Mouse (Mus musculus) ES-CJ7 (cell line): ENCODE data around the gene Des.

Source experiments
- DNase-seq: peaks from one replicate; pipeline ENCODE4 v3.0.0; 2011; ENCODE audit warnings: low read depth, low spot score

Des gene

DNA sequence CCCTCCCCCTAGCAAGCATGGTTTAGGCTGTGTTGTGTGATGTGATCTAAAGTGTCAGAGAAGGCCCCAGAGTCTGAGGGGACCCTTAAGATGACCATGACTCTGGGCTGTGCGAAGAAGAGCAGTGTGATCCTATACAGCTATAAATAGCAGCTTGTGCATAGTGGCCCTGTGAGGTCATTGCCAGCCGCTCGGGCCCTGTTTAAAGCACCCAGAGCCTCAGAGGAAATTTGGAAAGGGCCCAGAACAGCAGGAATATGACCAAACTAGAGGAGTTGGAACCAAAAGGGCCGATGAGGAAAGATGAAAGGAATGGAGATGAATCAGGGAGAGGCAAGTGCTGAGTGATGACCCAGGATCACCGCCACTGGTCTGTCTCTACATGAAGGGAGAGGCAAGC lies 12.8 kb upstream of the Des start:
- DNase-seq: no peak

DNA sequence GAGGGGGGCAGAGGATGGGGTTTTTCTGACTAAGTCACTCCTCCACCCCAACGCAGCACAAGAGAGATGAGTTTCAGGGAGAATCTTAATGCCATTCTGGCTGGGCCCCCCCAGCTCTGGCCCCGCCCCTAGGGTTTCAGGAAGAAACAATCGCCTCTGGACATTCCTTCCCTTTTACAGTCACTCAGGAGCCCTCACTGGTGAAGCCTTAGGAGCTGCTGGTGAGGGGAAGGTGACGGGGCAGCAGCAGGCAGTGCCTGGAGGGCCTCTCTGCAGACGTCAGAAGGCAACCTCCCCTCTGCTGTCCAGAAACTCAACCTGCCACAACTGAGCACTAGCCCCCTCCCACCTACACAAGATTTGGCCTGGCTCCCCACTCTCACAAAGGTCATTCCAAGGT lies 10.9 kb upstream of the Des start:
- DNase-seq: no peak

DNA sequence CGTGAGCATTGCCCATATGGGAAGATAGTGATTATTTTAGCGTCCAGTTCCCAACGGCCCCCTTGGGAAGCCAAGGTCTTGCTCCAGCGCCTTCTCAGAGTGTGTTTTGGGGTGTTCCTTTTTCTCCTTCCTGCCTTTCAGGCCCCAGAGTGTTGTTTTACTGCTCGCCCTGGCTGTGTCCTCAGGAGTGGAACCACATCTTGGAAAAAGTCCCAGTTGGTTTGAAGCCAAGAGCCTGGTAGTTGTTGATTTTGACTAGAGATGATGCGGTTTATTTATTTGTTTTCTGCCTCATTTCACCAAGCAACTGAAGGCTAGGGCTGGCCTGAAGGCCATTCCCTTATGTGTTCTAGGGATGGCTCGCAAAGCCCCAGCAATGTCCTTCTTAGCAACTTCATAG lies 2.9 kb upstream of the Des start:
- no peak for DNase-seq

DNA sequence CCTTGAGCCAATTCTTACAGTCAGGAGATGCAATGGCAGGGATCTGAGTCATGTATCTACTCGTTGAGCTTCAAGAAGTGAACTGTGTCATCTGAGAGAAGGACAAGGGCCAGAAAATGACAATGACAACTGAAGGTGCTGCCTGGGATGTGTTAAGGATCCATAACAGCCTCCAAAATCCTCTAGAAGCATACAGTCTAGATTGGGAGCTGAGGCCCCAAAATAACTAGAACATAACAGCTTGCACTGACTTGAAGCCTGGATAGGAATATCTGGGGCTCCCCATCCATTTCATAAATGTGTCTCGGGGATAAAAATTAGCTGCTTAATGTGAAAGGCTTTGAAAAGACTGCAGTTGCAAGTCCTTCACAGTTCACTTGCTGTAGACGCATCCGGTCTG lies 2.1 kb upstream of the Des start:
- no peak for DNase-seq

DNA sequence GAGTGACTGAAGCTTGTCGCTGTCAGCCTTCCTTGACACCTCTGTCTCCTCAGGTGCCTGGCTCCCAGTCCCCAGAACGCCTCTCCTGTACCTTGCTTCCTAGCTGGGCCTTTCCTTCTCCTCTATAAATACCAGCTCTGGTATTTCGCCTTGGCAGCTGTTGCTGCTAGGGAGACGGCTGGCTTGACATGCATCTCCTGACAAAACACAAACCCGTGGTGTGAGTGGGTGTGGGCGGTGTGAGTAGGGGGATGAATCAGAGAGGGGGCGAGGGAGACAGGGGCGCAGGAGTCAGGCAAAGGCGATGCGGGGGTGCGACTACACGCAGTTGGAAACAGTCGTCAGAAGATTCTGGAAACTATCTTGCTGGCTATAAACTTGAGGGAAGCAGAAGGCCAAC lies 783 bp upstream of the Des start:
- no peak for DNase-seq

DNA sequence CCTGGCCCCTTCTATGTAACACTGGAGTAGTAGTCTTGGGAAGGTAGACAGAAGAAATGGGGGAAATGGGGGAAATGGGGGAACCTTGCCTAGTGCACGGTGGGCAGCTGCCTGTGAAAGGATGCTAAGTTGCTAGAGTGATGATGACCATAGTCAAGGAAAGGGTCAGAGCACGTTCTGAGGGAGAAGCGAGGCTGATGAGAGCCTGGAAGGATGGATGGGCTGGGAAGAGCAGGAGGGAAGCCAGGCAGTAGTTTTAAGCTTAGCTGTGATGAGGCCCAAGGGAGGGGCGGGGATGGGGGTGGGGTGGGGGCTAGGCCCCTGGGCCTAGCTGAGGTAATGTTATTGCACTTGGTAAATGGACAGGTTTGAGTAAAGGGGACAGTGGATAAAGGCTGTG lies 994 bp downstream of the Des start:
- no peak for DNase-seq

DNA sequence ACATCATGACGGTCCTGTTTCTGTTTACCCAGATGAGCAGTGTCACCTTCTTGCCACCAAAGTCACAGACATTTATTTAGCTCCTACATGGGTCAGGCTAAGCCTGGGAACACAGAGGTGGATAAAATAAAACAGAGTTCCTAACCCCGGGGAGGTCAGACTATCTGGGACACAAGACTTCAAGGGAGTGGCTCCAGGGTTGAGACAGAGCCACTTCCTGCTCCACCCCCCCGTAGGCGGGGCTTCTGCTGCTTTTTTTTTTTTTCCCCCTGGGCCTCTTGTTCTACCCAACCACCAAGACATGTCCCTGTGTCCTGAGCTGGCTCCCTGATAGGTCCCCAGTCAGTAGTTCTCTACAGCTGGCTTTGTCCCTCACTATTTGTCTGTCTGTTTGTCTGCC lies 1.6 kb downstream of the Des start:
- peak; percentile 84 for DNase-seq

DNA sequence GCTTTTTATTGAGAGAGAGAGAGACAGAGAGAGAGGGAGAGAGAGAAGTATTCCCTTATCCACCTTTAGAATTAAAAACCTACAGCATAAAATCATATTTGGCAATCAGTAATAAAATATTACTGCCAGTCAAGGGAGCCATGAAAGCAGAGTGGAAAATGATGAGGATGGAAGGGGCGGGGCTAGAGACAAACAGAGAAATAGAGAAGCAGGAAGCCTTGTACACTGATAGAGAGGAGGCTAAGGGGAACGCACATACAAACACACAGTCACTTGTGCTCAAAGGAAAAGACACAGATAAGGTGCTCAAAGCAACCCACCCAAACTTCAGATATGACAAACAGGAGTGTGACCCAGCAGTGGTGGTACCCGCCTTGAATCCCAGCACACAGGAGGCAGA lies 3.7 kb downstream of the Des start:
- no peak for DNase-seq

DNA sequence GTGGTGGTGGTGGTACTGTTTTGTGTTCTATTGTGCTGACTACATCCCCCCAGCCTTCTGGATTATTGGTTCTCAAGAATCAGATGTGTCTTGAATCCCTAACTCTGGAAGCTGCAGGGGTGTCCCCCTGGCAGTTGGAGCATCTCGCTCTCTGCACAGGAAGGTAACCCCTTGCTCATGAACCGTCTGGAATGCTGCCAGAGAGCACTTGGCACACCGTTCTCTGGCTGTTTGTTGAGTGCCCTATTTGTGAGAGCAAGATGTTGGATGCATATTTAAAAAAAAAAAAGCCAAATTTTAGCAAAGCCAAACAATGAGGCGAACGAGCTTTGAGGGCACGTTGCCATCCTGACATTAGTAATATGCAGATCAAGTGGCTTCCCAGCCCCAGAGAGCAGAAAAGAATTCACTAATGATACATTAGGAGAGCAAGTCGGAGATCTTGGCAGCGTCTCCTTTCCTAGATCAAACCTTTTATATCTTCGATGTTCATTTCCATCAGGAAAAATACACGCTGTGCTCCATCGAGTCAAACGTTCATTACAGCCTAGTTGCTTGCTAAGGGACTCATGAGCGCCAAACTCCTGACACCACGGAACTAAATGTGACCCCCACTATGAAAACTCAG lies 5.5 kb downstream of the Des start:
- no peak for DNase-seq

DNA sequence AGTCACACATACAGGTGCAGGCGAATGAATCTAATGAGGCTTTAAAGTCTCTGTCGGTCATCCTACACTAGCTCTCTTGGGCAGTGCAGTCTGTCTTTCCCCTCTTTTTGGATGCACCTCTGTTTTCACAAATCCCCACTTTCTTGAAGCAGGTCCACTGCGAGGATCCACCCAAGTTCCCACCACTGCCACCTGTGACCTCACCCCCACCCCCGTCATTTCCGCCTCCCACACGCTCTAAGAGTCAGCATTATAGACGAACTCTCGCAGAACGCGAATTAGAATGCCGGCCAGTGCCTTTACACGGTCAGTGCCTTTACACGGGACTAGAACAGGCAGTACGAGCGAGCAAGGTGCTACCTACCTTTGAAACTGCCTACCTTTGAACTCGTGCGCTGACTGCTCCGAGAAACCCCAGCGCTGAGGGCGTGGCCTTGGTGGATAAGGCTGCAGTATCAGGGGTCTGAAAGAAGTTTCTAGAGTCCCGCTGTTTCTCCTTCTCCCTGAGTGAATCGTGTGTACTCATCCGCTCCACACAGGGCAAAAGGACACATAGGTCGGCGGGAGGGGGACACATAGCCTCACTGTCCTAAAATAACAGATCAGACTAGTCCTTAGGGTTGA lies 9.3 kb downstream of the Des start:
- no peak for DNase-seq

DNA sequence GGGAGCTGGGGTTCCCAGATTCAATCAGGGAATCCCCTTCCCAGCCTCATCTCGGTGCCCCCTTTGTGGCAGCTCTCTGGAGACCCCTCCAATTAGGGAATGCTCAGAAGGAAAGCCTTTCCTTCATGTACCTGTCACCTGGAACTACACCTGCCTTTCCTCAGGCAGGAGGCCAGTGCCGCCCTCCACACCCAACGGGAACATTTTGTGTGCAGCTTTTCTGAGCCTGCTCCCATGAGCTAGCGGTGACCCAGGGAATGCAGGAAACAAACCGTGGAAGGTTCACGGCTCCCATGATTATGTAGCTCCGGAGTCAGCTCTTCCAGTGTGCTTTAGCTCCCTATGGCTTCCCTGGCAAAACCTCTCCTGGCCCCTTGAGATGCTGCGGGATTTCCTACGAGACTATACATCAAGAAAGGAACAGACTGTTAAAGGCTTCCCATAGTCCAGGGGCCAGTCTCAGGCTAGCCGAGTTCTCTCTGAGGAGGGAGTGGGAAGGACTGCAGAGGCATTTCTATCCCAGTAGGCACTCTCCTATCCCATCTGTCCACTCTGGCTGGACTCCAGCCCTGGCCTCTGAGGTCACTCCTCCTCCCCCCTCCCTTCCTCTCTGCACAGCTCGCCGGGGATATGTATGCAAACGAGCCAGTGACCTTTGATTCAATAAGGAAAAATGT lies 10.0 kb downstream of the Des start:
- DNase-seq: no peak

DNA sequence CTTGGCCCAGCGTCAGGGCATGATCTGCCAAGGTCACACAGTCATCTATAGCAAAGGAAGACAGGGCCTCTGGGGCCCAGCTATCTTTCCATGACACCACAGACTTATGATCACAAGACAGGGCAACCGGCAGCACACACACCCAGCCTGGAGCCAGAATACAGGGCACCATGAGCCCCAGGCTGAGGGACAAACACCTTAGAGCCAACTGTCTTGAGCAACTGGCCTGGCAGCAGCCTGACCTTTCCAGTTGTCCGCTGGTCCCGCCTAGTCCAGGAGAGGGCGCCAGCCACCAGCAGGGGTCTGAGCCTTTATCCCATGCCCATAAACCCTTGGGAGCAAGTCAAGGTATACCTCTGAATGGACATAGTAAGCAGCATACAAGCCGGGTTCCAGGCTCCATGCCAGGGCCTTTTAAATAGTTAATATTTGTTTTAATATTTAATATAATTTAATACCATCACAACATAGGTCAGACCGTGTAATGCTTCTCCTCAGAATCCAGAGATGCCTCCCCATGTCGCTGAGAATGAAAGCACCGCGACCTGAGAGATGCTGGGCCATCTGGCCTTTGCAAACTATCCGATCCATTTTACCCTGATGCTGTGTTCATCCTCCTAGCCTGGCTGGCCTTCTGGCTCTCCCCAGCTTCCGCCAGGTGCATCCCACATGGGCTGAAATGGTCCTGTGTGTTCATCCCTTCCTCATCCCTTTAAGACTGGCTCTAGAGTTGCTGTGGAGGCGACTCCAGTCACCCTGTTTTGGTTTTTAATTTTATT lies 11.4 kb downstream of the Des start:
- peak; percentile 67 for DNase-seq

DNA sequence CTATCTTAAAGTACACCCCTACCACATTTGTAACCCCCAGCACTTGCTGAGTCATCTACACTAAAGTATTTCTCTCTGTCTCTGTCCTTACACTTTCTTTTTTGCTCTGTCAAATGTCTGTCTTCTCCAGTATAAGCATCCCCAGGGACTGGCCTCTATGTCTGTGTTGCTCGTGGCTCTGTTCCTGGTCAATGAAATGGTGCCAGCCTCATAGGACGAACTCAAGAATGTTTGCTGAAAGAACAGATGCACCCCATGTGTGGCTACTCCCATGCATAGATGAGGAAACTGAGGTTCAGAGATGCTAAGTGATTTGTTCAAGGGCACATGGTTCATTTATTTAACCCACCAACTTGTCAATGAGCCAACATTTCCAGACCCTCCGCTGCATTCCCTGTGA lies 12.3 kb downstream of the Des start:
- no peak for DNase-seq

DNA sequence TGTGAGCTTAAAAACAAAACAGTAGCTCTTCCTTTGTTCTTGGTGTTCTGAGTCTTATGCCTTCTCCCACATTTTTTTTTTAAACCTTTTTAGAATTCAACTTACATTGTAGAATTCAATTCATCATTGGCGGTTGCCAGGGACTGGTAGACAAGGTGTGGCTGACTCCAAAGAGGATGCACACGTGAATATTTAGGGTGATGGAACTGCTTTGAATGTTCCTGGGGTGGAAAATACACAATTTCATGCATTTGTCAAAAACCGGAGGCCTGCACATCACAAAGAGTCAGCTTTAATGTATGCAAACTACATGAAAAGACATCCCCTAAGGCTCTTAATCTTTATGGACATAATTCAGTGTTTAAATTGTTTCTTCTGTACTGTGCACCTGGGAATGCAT lies 13.1 kb downstream of the Des start:
- no peak for DNase-seq

DNA sequence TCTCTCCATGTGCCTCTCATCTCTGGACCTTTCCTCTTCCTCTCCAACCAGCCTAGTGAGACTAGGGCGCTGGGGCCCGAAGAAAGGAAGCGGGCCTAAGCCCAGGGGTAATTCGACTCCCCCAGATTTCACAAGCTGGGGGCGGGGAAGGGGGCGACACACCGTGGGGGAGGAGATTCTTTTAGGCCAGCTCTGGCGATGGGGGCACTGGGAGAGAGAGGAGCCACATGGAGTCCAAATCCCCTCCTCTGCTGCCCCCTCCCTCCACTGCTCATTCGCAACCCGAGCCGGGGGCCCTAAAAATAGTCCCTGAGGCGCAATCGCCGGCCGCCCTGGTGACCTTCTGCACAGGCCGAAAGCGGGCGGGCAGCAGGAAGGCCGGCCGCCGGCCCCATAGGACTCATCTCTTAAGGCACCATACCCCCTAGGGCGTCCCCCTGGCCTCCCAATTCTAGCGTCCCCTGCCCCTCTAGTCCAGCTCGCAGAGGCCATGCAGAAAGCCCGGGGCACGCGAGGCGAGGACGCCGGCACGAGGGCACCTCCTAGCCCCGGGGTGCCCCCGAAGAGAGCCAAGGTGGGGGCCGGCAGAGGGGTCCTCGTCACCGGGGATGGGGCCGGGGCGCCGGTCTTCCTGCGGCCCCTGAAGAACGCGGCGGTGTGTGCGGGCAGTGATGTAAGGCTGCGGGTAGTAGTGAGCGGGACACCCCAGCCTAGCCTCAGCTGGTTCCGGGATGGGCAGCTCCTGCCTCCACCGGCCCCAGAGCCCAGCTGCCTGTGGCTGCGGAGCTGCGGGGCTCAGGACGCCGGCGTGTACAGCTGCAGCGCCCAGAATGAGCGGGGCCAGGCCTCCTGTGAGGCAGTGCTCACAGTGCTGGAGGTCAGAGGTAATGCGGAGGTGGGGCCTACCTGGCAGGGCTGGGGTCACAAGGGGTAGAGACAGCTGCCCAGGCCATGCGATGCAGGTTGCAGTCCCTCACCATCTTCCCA lies 15.1 kb downstream of the Des start, which contains the start of gene Speg:
Speg (plus strand) TSS at position 348 of the 987 bp plus-strand sequence.
- no peak for DNase-seq

DNA sequence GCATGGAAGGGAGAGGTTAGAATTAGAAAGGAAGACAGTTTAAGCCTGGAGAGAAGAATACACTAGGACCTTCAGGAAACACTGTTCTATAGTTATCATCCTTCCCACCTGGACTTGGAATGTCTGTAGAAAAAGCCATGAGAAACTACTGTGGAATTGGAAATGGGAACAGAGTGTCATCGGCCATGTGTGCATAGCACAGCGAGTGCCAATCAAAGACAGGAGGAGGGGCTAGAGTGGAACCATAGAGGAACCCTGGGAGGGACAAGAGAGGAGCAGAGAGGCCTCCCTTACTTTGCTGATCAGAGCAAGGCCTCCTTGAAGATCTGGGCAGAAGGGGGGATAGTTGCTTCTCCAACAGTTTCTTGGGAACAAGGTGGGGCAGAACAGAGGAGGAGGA lies 19.1 kb downstream of the Des start:
- no peak for DNase-seq

DNA sequence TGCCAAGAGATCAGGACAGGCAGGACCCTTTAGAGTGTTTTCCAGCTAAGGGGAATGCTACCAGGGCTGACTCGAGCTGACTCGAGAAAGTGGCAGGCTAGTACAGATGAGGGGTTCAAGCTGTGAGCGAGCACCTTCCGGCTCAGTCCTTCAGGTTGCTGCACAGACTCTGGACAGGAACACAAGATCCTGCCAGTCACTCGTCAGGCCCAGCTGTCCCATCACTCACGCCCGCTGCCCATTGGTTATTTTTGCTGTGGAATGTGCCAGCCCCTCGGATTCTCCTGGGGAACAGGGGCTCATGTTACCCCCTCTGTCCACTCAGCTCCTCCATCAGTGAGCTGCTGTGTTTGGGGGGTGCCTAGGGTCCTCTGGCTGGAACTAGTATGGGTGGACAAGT lies 19.8 kb downstream of the Des start:
- DNase-seq: no peak

DNA sequence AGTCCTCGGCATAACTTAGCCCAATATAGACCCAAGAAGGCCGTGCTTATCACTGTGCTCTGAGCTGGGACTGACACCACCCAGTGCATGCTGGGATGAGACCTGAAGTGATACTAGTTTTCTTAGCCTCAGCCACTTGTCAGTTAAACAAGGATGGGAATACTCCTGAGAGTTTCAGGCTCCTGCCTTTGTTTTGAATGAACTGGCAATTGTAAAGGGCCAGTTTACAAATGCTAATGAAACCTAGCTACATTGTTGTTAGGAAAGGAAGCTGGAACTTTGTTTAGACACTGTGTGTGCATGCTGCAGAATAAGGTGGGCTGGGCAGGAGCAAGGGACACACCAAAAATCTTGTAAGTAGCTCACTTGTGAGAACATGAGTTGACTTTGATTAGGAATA lies 20.8 kb downstream of the Des start:
- peak; percentile 66 for DNase-seq

DNA sequence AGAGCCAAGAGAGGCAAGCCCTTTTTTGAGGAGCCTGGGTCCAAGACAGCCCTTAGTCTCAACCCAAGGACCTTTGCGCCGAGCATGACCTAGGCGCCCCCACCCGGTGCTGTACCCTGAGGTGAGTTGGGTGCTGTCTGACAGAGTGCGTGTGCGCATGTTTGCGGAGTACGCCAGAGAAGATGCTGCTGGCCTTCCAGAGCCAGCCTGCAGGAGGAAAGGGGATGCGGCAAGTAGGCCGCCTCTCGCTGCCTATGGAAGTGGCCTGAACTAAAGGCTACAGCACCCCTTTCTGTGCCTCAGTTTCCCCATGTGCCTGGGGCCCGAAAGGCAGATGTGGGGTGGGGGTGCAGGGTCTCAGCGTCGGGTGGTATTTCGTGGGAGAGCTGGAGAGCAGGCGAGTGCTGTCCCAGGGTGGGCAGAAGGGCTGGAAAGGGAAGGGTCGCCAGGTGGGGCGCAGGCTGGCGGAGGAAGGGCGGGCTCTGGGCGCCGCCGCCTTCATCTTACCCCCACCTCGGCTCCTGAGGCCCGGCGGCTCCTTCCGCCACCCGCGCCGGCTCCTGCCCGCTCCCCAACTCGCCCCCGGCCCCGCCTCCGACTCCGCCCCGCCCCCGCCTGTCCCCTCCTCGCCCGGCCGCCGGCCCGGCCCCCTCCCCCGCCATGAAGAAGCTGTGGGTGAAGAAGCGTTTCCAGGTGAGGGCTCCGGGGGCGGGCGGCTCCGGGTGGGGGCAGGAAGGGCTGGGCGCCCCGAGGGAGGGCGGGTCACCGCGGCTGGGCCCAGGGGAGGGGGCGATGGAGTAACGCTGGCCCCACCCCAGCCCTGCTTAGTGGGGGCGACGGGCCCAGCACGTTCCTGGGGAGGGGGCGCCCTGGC lies 21.6 kb downstream of the Des start:
- peak; percentile 79 for DNase-seq

DNA sequence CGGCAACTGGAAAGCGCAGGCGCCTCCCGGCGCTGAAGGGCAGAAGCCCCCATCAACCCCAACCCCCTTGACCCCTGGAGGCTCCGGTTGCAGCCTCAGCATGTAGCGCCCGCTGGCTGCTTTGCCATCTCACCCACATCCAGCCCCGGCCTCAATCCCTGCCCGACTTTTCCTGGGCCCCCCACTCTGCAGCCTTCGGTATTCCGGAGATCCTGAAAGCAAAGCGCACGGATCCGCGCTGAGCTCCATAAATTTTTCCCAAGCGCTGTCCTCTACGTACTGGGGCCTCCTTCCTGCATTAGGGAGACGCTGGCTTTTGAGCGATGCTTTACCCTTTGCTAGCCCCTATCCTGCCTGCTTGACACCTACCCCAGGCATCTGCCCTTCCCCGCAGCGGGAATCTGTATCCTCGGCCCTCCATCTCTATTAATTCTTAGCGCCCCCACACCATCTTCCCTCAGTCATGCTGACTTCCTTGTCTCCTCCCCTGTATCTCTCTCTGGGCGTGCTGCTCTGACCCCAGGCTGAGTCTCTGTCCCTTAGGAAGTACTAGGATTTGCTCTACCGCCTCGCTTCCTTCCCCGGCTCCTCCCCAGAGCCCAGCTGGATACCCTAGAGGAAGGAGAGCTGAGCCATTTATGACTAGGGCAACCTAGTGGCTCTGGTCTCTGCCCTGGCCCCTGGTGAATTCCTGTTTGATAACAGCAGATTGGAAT lies 22.4 kb downstream of the Des start:
- DNase-seq: peak; percentile 80
